Mouse (Mus musculus): Measurements from ENCODE around the gene Itgb8. TPM values are rescaled to one million over a fixed set of nuclear protein-coding genes. Genes with fewer than 3 reads are reported as not detected.

Itgb8 gene
- polyA plus RNA-seq, 1 experiment from 2014 or later: 2.6 TPM

- no peaks in the 10 kb centered on the region for H3K27me3 ChIP-seq (ENCODE audit: control insufficient read depth, insufficient read depth, low read depth, low read length)
- no peak overlapping the region for H3K4me2 ChIP-seq (ENCODE audit: low read depth, low read length)
- H3K4me3 ChIP-seq (ENCODE audit: low read length): no peak overlapping the region
- no peaks in the 10 kb centered on the region for H3K36me3 ChIP-seq (ENCODE audit: control insufficient read depth, insufficient read depth, low read length)
- no peaks in the 10 kb centered on the region for H3K9me3 ChIP-seq (ENCODE audit: control insufficient read depth, low read length)
- H3K9ac ChIP-seq (ENCODE audit: low read length): no peak overlapping the region
- no peaks in the 10 kb centered on the region for H3K4me1 ChIP-seq (replicated peaks; ENCODE audit: control insufficient read depth, insufficient read depth, low read length)
- no peak for ATAC-seq (ENCODE audit: low read depth)
- no peak overlapping the region for H3K27ac ChIP-seq (ENCODE audit: low read length)
Measured at GRCm38 (mm10) chr12:119195145-119195544, 43.5 kb downstream of the Itgb8 start.

GRCm38 (mm10) chr12:119189814-119190213 is 48.8 kb downstream of the Itgb8 start:
- whole genome bisulfite sequencing: 42% methylated on average over 8 of the region's 8 CpGs
- no peak overlapping the region for H3K4me3 ChIP-seq (ENCODE audit: low read length)
- H3K4me2 ChIP-seq (ENCODE audit: low read depth, low read length): no peak overlapping the region
- H3K9me3 ChIP-seq (ENCODE audit: control insufficient read depth, low read length): no peaks in the 10 kb centered on the region
- H3K27ac ChIP-seq (ENCODE audit: low read length): no peak overlapping the region
- H3K4me1 ChIP-seq (replicated peaks; ENCODE audit: control insufficient read depth, insufficient read depth, low read length): no peaks in the 10 kb centered on the region; the same call in 1 of the 2 replicates
- ATAC-seq (ENCODE audit: low read depth): peak; percentile 77
- no peaks in the 10 kb centered on the region for H3K36me3 ChIP-seq (ENCODE audit: control insufficient read depth, insufficient read depth, low read length)
- no peaks in the 10 kb centered on the region for H3K27me3 ChIP-seq (ENCODE audit: control insufficient read depth, insufficient read depth, low read depth, low read length)
- no peak overlapping the region for H3K9ac ChIP-seq (ENCODE audit: low read length)

GRCm38 (mm10) chr12:119185441-119185840 is 53.2 kb downstream of the Itgb8 start:
- no peaks in the 10 kb centered on the region for H3K9me3 ChIP-seq (ENCODE audit: control insufficient read depth, low read length)
- H3K36me3 ChIP-seq (ENCODE audit: control insufficient read depth, insufficient read depth, low read length): no peaks in the 10 kb centered on the region
- no peak overlapping the region for H3K9ac ChIP-seq (ENCODE audit: low read length)
- H3K27ac ChIP-seq (ENCODE audit: low read length): no peak overlapping the region
- no peak overlapping the region for H3K4me2 ChIP-seq (ENCODE audit: low read depth, low read length)
- 69% methylated on average over 1 of the region's 1 CpGs for WGBS
- no peak for ATAC-seq (ENCODE audit: low read depth)
- H3K4me3 ChIP-seq (ENCODE audit: low read length): no peak overlapping the region
- H3K27me3 ChIP-seq (ENCODE audit: control insufficient read depth, insufficient read depth, low read depth, low read length): no peaks in the 10 kb centered on the region
- no peaks in the 10 kb centered on the region; the same call in 1 of the 2 replicates for H3K4me1 ChIP-seq (replicated peaks; ENCODE audit: control insufficient read depth, insufficient read depth, low read length)

GRCm38 (mm10) chr12:119182215-119182924 is 56.2 kb downstream of the Itgb8 start:
- no peak overlapping the region for H3K4me2 ChIP-seq (ENCODE audit: low read depth, low read length)
- no peaks in the 10 kb centered on the region for H3K36me3 ChIP-seq (ENCODE audit: control insufficient read depth, insufficient read depth, low read length)
- no peaks in the 10 kb centered on the region for H3K9me3 ChIP-seq (ENCODE audit: control insufficient read depth, low read length)
- no peaks in the 10 kb centered on the region for H3K27me3 ChIP-seq (ENCODE audit: control insufficient read depth, insufficient read depth, low read depth, low read length)
- H3K4me1 ChIP-seq (replicated peaks; ENCODE audit: control insufficient read depth, insufficient read depth, low read length): no peaks in the 10 kb centered on the region
- no peak overlapping the region for H3K27ac ChIP-seq (ENCODE audit: low read length)
- H3K4me3 ChIP-seq (ENCODE audit: low read length): no peak overlapping the region
- H3K9ac ChIP-seq (ENCODE audit: low read length): no peak overlapping the region
- 57% methylated on average over 2 of the region's 2 CpGs for WGBS
- no peak for ATAC-seq (ENCODE audit: low read depth)

- H3K4me2 ChIP-seq (ENCODE audit: low read depth, low read length): no peak overlapping the region
- no peaks in the 10 kb centered on the region for H3K27me3 ChIP-seq (ENCODE audit: control insufficient read depth, insufficient read depth, low read depth, low read length)
- H3K9me3 ChIP-seq (ENCODE audit: control insufficient read depth, low read length): no peaks in the 10 kb centered on the region
- no peaks in the 10 kb centered on the region for H3K36me3 ChIP-seq (ENCODE audit: control insufficient read depth, insufficient read depth, low read length)
- H3K9ac ChIP-seq (ENCODE audit: low read length): no peak overlapping the region
- no peak overlapping the region for H3K27ac ChIP-seq (ENCODE audit: low read length)
- ATAC-seq (ENCODE audit: low read depth): no peak
- H3K4me3 ChIP-seq (ENCODE audit: low read length): no peak overlapping the region
- 77% methylated on average over 2 of the region's 2 CpGs for WGBS
- H3K4me1 ChIP-seq (replicated peaks; ENCODE audit: control insufficient read depth, insufficient read depth, low read length): no peaks in the 10 kb centered on the region
Measured at GRCm38 (mm10) chr12:119176017-119176416, 62.6 kb downstream of the Itgb8 start.

GRCm38 (mm10) chr12:119169828-119170539 is 68.6 kb downstream of the Itgb8 start:
- Histone ChIP-seq H3K4me1 (replicated peaks; ENCODE audit: control insufficient read depth, insufficient read depth, low read length) (peaks cover 4% of the 10 kb centered on the region; the same call in 1 of the 2 replicates), H3K27ac (ENCODE audit: low read length) (0 out of 2 replicates have a peak overlapping the region, but pooled peaks have one; percentile 10), H3K27me3 (ENCODE audit: control insufficient read depth, insufficient read depth, low read depth, low read length) (no peaks in the 10 kb centered on the region), H3K9ac (ENCODE audit: low read length) (no peak overlapping the region), H3K4me2 (ENCODE audit: low read depth, low read length) (no peak overlapping the region), H3K36me3 (ENCODE audit: control insufficient read depth, insufficient read depth, low read length) (no peaks in the 10 kb centered on the region), H3K4me3 (ENCODE audit: low read length) (no peak overlapping the region), H3K9me3 (ENCODE audit: control insufficient read depth, low read length) (no peaks in the 10 kb centered on the region)
- ATAC-seq (ENCODE audit: low read depth): peak; percentile 61; the same call in 1 of the 2 replicates
- WGBS: 43% methylated on average over 4 of the region's 4 CpGs

- Histone ChIP-seq H3K4me3 (ENCODE audit: low read length) (no peak overlapping the region), H3K4me2 (ENCODE audit: low read depth, low read length) (no peak overlapping the region), H3K36me3 (ENCODE audit: control insufficient read depth, insufficient read depth, low read length) (no peaks in the 10 kb centered on the region), H3K9ac (ENCODE audit: low read length) (no peak overlapping the region), H3K27ac (ENCODE audit: low read length) (no peak overlapping the region), H3K27me3 (ENCODE audit: control insufficient read depth, insufficient read depth, low read depth, low read length) (no peaks in the 10 kb centered on the region), H3K4me1 (replicated peaks; ENCODE audit: control insufficient read depth, insufficient read depth, low read length) (peaks cover 4% of the 10 kb centered on the region; the same call in 1 of the 2 replicates), H3K9me3 (ENCODE audit: control insufficient read depth, low read length) (no peaks in the 10 kb centered on the region)
- peak; percentile 72 for ATAC-seq (ENCODE audit: low read depth)
- WGBS: 29% methylated on average over 3 of the region's 3 CpGs
Measured at GRCm38 (mm10) chr12:119169143-119169542, 69.5 kb downstream of the Itgb8 start.

GRCm38 (mm10) chr12:119165115-119165514 is 73.5 kb downstream of the Itgb8 start:
- H3K9me3 ChIP-seq (ENCODE audit: control insufficient read depth, low read length): no peaks in the 10 kb centered on the region
- H3K9ac ChIP-seq (ENCODE audit: low read length): no peak overlapping the region
- H3K4me1 ChIP-seq (replicated peaks; ENCODE audit: control insufficient read depth, insufficient read depth, low read length): peaks cover 4% of the 10 kb centered on the region; the same call in 1 of the 2 replicates
- H3K4me3 ChIP-seq (ENCODE audit: low read length): no peak overlapping the region
- no peak overlapping the region for H3K4me2 ChIP-seq (ENCODE audit: low read depth, low read length)
- ATAC-seq (ENCODE audit: low read depth): no peak; the same call in 1 of the 2 replicates
- H3K27me3 ChIP-seq (ENCODE audit: control insufficient read depth, insufficient read depth, low read depth, low read length): no peaks in the 10 kb centered on the region
- no peak overlapping the region for H3K27ac ChIP-seq (ENCODE audit: low read length)
- 48% methylated on average over 2 of the region's 2 CpGs for WGBS
- H3K36me3 ChIP-seq (ENCODE audit: control insufficient read depth, insufficient read depth, low read length): no peaks in the 10 kb centered on the region

GRCm38 (mm10) chr12:119164672-119165071 is 73.9 kb downstream of the Itgb8 start:
- H3K9me3 ChIP-seq (ENCODE audit: control insufficient read depth, low read length): no peaks in the 10 kb centered on the region
- no peaks in the 10 kb centered on the region for H3K27me3 ChIP-seq (ENCODE audit: control insufficient read depth, insufficient read depth, low read depth, low read length)
- peak overlapping the region; percentile 41; the same call in 1 of the 2 replicates for H3K27ac ChIP-seq (ENCODE audit: low read length)
- no peak overlapping the region for H3K4me3 ChIP-seq (ENCODE audit: low read length)
- WGBS: 46% methylated on average over 1 of the region's 1 CpGs
- H3K4me2 ChIP-seq (ENCODE audit: low read depth, low read length): no peak overlapping the region
- no peak for ATAC-seq (ENCODE audit: low read depth)
- peaks cover 4% of the 10 kb centered on the region; the same call in 1 of the 2 replicates for H3K4me1 ChIP-seq (replicated peaks; ENCODE audit: control insufficient read depth, insufficient read depth, low read length)
- no peak overlapping the region for H3K9ac ChIP-seq (ENCODE audit: low read length)
- H3K36me3 ChIP-seq (ENCODE audit: control insufficient read depth, insufficient read depth, low read length): no peaks in the 10 kb centered on the region

All from lung, embryonic 16.5 days (tissue).